Mouse (Mus musculus): ENCODE data around the gene Higd1c.

- TF ChIP-seq CTCF (IDR thresholded peaks at IDR 0.05; ENCODE audit: borderline replicate concordance, insufficient read depth, low read depth, low read length) (peak; percentile 80), POLR2A (IDR thresholded peaks at IDR 0.05; ENCODE audit: borderline replicate concordance, insufficient read depth, low read length) (no peak)
Measured at GRCm38 (mm10) chr15:100321134-100321533, 43.2 kb upstream of the Higd1c start.

All from cerebellum, adult 2 months (tissue).